Mouse (Mus musculus) MEL (cell line): ENCODE measurements around the gene Il11ra1. TPM values are rescaled to one million over a fixed set of nuclear protein-coding genes. Genes with fewer than 3 reads are reported as not detected.

Experiments used
- polyA plus RNA-seq, 2 experiments: library from polyadenylated mRNA; stranded (reverse) in 1 of 2; unstranded in 1 of 2; fragments of >175 nt in 1 of 2; fragments of >200 nt in 1 of 2; gene quantifications; 2 replicates each; pipeline versions ENCODE4 v1.2.1 to v1.2.4; 2012; ENCODE audit warnings: low replicate concordance in 2 of 2, low read depth in 1 of 2; ENCODE audit not compliant: insufficient read length in 2 of 2, insufficient read depth in 1 of 2, missing spikeins in 1 of 2
- total RNA-seq: library from RNA; depleted of rRNA; stranded (reverse); fragments of 300-350 nt; gene quantifications from 2 replicates; pipeline ENCODE4 v1.2.3, GENCODE M21; 2012; rRNA removed

The Il11ra1 gene
- total and polyA plus RNA-seq, 3 experiments = 44.4 to 66.7 TPM; not detected in 1

Other genes with a start within 250 kb of the Il11ra1 start
- 11.6 and 11.7 TPM in 2 replicates for gene Kif24, start 235.1 kb upstream of the Il11ra1 start, total RNA-seq
- gene Kif24, start 235.1 kb upstream of the Il11ra1 start, polyA plus RNA-seq = 10 to 100 TPM in 1 of 2 experiments, not detected in 1; 13.2 TPM
- 19.2 and 20.9 TPM in 2 replicates for gene Nudt2, start 234.8 kb upstream of the Il11ra1 start, total RNA-seq
- gene Nudt2, start 234.8 kb upstream of the Il11ra1 start, polyA plus RNA-seq = 10 to 100 TPM in 1 of 2 experiments, not detected in 1; 25.3 TPM
- gene AI464131, start 196.9 kb upstream of the Il11ra1 start, total RNA-seq = 1.2 and 1.5 TPM in 2 replicates
- gene AI464131, start 196.9 kb upstream of the Il11ra1 start, polyA plus RNA-seq = 1 to 10 TPM in 1 of 2 experiments, not detected in 1; 2.2 TPM
- gene 1110017D15Rik, start 182.7 kb upstream of the Il11ra1 start, total RNA-seq = not detected in 2 replicates
- under 1 TPM in 1 of 2 experiments, not detected in 1; 0.21 TPM for gene 1110017D15Rik, start 182.7 kb upstream of the Il11ra1 start, polyA plus RNA-seq
- 0.85 and 1.5 TPM in 2 replicates for gene Fam219a, start 130.5 kb upstream of the Il11ra1 start, total RNA-seq
- 1 to 10 TPM in 1 of 2 experiments, not detected in 1; 3.8 TPM for gene Fam219a, start 130.5 kb upstream of the Il11ra1 start, polyA plus RNA-seq
- not detected in 2 replicates for gene Dnaic1, start 130.2 kb upstream of the Il11ra1 start, total RNA-seq
- not detected for gene Dnaic1, start 130.2 kb upstream of the Il11ra1 start, polyA plus RNA-seq
- gene Enho, start 59.7 kb upstream of the Il11ra1 start, total RNA-seq = 0.19 TPM in 1 of 2 replicates, not detected in the other
- gene Enho, start 59.7 kb upstream of the Il11ra1 start, polyA plus RNA-seq = under 1 TPM in 1 of 2 experiments, not detected in 1; 0.40 TPM
- not detected in 2 replicates for gene Cntfr, start 2.9 kb upstream of the Il11ra1 start, total RNA-seq
- gene Cntfr, start 2.9 kb upstream of the Il11ra1 start, polyA plus RNA-seq = not detected
- gene Rpp25l, start 13.5 kb downstream of the Il11ra1 start, total RNA-seq = 50.4 and 63.5 TPM in 2 replicates
- gene Rpp25l, start 13.5 kb downstream of the Il11ra1 start, polyA plus RNA-seq = 10 to 100 TPM in 1 of 2 experiments, not detected in 1; 52.0 TPM
- gene Dctn3, start 23.2 kb downstream of the Il11ra1 start, total RNA-seq = 51.8 and 57.7 TPM in 2 replicates
- gene Dctn3, start 23.2 kb downstream of the Il11ra1 start, polyA plus RNA-seq = 10 to 100 TPM in 1 of 2 experiments, not detected in 1; 64.6 TPM
- not detected in 2 replicates for gene Arid3c, start 31.2 kb downstream of the Il11ra1 start, total RNA-seq
- gene Arid3c, start 31.2 kb downstream of the Il11ra1 start, polyA plus RNA-seq = under 1 TPM in 1 of 2 experiments, not detected in 1; 0.13 TPM
- 22.7 and 26.5 TPM in 2 replicates for gene Galt, start 55.2 kb downstream of the Il11ra1 start, total RNA-seq
- gene Galt, start 55.2 kb downstream of the Il11ra1 start, polyA plus RNA-seq = 10 to 100 TPM in 1 of 2 experiments, not detected in 1; 31.9 TPM
- gene Sigmar1, start 56.2 kb downstream of the Il11ra1 start, total RNA-seq = 59.4 and 80.1 TPM in 2 replicates
- 100 to 1,000 TPM; 112 to 190 TPM for gene Sigmar1, start 56.2 kb downstream of the Il11ra1 start, polyA plus RNA-seq
- 4.9 and 6.4 TPM in 2 replicates for gene Ccl27a, start 74.3 kb downstream of the Il11ra1 start, total RNA-seq
- 10 to 100 TPM in 1 of 2 experiments, not detected in 1; 12.1 TPM for gene Ccl27a, start 74.3 kb downstream of the Il11ra1 start, polyA plus RNA-seq
- gene Gm21541, start 203.6 kb downstream of the Il11ra1 start, total RNA-seq = not detected in 2 replicates
- not detected for gene Gm21541, start 203.6 kb downstream of the Il11ra1 start, polyA plus RNA-seq
- 1.6 and 4.1 TPM in 2 replicates for gene Gm20878, start 241.6 kb downstream of the Il11ra1 start, total RNA-seq
- gene Gm20878, start 241.6 kb downstream of the Il11ra1 start, polyA plus RNA-seq = 1 to 10 TPM in 1 of 2 experiments, not detected in 1; 5.2 TPM